Mouse (Mus musculus): ENCODE measurements around the gene Ucn2.

Ucn2 gene

GRCm38 (mm10) chr9:109032435-109032834, 46.6 kb downstream of the Ucn2 start:
- no peak for DNase-seq

All from cerebellum, postnatal 14 days (tissue).